Mouse (Mus musculus) cerebellum, adult 9-10 months (tissue): ENCODE results near the gene Snu13.

Experiments used
- DNase-seq: peaks from one replicate; pipeline ENCODE4 v3.0.0; 2022

The Snu13 gene

GRCm38 (mm10) chr15:82047080-82047883 is at the start of gene Snu13:
TSS of gene Snu13 (minus strand) at chr15:82047598.
- DNase-seq, result peak; percentile 90

- no peak for DNase-seq
Measured at GRCm38 (mm10) chr15:82091061-82091460, 43.7 kb upstream of the Snu13 start.

- no peak for DNase-seq
Measured at GRCm38 (mm10) chr15:82087266-82087665, 39.9 kb upstream of the Snu13 start.

GRCm38 (mm10) chr15:82086131-82086530 is 38.7 kb upstream of the Snu13 start:
- DNase-seq, result no peak

GRCm38 (mm10) chr15:82085606-82086005 is 38.2 kb upstream of the Snu13 start:
- no peak for DNase-seq

GRCm38 (mm10) chr15:82081161-82081560 is 33.8 kb upstream of the Snu13 start:
- peak; percentile 90 for DNase-seq

GRCm38 (mm10) chr15:82079883-82080282 is 32.5 kb upstream of the Snu13 start:
- no peak for DNase-seq

- no peak for DNase-seq
Measured at GRCm38 (mm10) chr15:82073490-82073889, 26.1 kb upstream of the Snu13 start.

- no peak for DNase-seq
Measured at GRCm38 (mm10) chr15:82071816-82072469, 24.5 kb upstream of the Snu13 start.

GRCm38 (mm10) chr15:82069898-82070297 is 22.5 kb upstream of the Snu13 start, which contains the start of gene Mei1:
TSS of gene Mei1 (plus strand) at chr15:82069996.
- no peak for DNase-seq

- DNase-seq, result peak; percentile 89
Measured at GRCm38 (mm10) chr15:82065511-82065910, 18.1 kb upstream of the Snu13 start.

GRCm38 (mm10) chr15:82063909-82064308 is 16.5 kb upstream of the Snu13 start:
- no peak for DNase-seq

GRCm38 (mm10) chr15:82058719-82059201 is 11.4 kb upstream of the Snu13 start, which contains the start of gene 4930407I10Rik:
TSS of gene 4930407I10Rik (plus strand) at chr15:82059151.
- DNase-seq, result no peak

- no peak for DNase-seq
Measured at GRCm38 (mm10) chr15:82052544-82052943, 5.1 kb upstream of the Snu13 start.

GRCm38 (mm10) chr15:82046246-82046891 is 1.0 kb downstream of the Snu13 start:
- DNase-seq, result peak; percentile 35

- DNase-seq, result no peak
Measured at GRCm38 (mm10) chr15:82044166-82044784, 3.1 kb downstream of the Snu13 start.

- peak; percentile 56 for DNase-seq
Measured at GRCm38 (mm10) chr15:82040650-82041049, 6.7 kb downstream of the Snu13 start.

- no peak for DNase-seq
Measured at GRCm38 (mm10) chr15:82035904-82036689, 11.3 kb downstream of the Snu13 start.

GRCm38 (mm10) chr15:82033762-82034161 is 13.6 kb downstream of the Snu13 start, which contains the start of gene Desi1:
TSS of gene Desi1 (minus strand) at chr15:82033862.
- no peak for DNase-seq

- no peak for DNase-seq
Measured at GRCm38 (mm10) chr15:82032386-82032785, 15.0 kb downstream of the Snu13 start.

GRCm38 (mm10) chr15:82027726-82028125 is 19.7 kb downstream of the Snu13 start:
- DNase-seq, result no peak

GRCm38 (mm10) chr15:82027276-82027675 is 20.1 kb downstream of the Snu13 start:
- no peak for DNase-seq
